Mouse (Mus musculus) hindbrain, embryonic 10.5 days (tissue): ENCODE measurements around the gene Pex6. TPM values are rescaled to one million over a fixed set of nuclear protein-coding genes. Genes with fewer than 3 reads are reported as not detected.

Experiments
- DNase-seq: peaks from one replicate; pipeline ENCODE4 v3.0.0-alpha.2; 2017; ENCODE audit warnings: low spot score
- H3K27ac ChIP-seq: fragments of 300-500 bp; sonication (generic); 2 replicates; pipeline ENCODE4 v1.5.1; 2016; ENCODE audit warnings: mild to moderate bottlenecking, moderate library complexity
- H3K27me3 ChIP-seq: fragments of 300-500 bp; sonication (generic); 2 replicates; pipeline ENCODE4 v1.6.1; 2016; ENCODE audit warnings: mild to moderate bottlenecking; ENCODE audit not compliant: poor library complexity, insufficient read depth, severe bottlenecking
- H3K36me3 ChIP-seq: fragments of 300-500 bp; sonication (generic); 2 replicates; pipeline ENCODE4 v1.6.1; 2016; ENCODE audit warnings: mild to moderate bottlenecking, moderate library complexity
- H3K4me1 ChIP-seq: fragments of 300-500 bp; sonication (generic); replicated peaks from 2 replicates; pipeline ENCODE4 v1.6.1; 2016; ENCODE audit warnings: mild to moderate bottlenecking
- H3K4me3 ChIP-seq: fragments of 300-500 bp; sonication (generic); 2 replicates; pipeline ENCODE4 v1.5.1; 2016; ENCODE audit warnings: mild to moderate bottlenecking, moderate library complexity
- H3K9me3 ChIP-seq: fragments of 300-500 bp; sonication (generic); 2 replicates; pipeline ENCODE4 v1.6.1; 2016; ENCODE audit warnings: mild to moderate bottlenecking, moderate library complexity
- WGBS: fragments of 180-500 bp; shearing (Covaris S2); methylation state at CpG from one replicate; pipeline ENCODE4 v1.1.7; 2016; 5-methylcytosine and 5-hydroxymethylcytosine counted together
- polyA plus RNA-seq: library from polyadenylated mRNA; unstranded; fragments of >200 nt; fragmentation: Nextera tagmentation; extraction: Ambion mirVana; gene quantifications from 2 replicates; pipeline ENCODE4 v1.2.1, GENCODE M21; 2016

Pex6 gene
- polyA plus RNA-seq, 1 experiment from 2014 or later, result 25.7 TPM

DNA sequence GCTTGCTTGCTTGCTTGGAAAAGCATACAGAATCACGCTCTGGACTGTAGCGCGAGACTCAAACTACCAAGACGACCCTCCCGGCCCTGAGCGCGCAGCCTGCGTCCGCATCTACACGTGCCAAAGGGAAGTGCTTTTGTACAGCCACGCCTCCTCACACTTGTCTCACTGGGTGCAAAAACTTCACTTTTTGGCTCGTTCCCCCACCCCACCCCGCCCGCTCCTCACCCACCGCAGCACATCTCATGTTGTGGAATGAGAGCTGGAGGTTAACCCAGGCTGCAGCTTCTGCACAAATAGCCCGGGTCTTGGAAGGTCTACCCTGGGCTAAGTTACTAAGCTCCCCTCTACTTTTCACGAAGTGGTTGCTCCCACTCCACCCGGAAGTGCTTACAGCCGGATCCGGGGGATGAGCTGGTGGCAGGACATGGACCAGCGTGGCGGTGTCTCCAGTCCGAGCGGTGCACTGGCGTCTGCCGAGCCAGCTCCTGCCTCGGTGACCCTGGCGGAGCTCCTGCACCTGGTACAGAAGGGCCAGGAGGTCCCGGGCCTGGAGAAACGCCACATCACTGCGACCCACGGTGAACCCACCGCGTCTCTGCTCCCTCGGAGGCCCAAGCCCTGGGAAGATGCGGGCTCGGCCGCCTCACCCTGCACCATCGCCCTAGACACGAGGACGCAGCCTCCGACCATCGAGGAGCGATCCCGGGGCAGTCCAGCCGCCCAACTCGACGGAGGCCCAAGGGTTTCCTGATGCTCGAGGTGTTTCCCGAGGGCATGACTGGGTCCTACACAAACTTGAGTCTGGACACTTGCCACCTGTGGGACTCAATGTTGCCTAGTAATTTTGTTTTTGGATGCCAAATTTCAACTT is 61.4 kb downstream of the Pex6 start, which contains the start of gene 2310039H08Rik:
Gene 2310039H08Rik, plus strand, starts transcription at position 232 of the 874 bp plus-strand sequence.
- Histone ChIP-seq H3K27me3 (no peaks in the 10 kb centered on the region), H3K27ac (peak within 1 kb of the TSS; percentile 90), H3K9me3 (no peaks in the 10 kb centered on the region), H3K4me3 (peak within 1 kb of the TSS; percentile 75), H3K36me3 (peaks cover 38% of the 10 kb centered on the region), H3K4me1 (peaks cover 28% of the 10 kb centered on the region)
- WGBS, result under 1% methylated on average over 50 of the region's 50 CpGs
- DNase-seq, result peak; percentile 91

DNA sequence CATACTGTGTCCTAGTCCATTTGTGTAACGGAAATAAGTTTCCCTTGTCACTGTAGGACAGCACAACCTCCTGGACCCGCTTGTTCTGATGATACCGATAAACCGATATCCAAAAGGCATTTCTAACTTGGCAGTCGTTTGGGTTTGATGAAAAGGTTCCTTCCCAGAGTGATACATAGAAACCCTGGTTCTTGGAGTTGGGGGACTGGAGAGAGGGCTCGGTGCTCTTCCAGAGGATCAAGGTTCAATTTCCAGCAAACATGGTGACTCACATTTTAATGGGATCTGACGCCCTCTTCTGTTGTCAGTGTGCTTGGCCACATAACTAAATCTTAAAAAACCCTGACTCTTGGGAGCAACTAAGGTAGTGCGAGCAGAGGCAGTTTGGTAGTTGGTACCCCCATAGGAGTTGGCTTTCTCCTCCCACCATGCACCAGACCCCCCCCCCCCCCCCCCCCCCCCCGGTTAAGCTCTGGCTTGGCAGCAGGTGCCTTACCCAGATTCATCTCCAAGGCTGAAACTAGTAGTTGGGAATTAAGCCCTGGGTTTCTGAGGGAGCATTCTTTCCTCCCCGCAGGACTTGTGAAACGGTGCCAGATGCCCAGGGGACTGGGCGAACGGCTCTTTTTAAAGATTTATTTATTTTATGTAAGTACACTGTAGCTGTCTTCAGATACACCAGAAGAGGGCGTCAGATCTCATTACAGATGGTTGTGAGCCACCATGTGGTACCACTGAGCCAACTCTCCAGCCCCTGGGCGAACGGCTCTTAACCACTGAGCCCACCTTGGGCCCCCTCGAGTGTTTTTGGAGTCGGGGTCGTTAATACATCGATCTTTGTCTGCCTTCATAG is 62.2 kb downstream of the Pex6 start:
- Histone ChIP-seq H3K9me3 (no peaks in the 10 kb centered on the region), H3K4me3 (peak overlapping the region; percentile 75), H3K36me3 (peaks cover 47% of the 10 kb centered on the region), H3K4me1 (peaks cover 22% of the 10 kb centered on the region), H3K27me3 (no peaks in the 10 kb centered on the region), H3K27ac (peak overlapping the region; percentile 90)
- WGBS, result 10% methylated on average over 19 of the region's 20 CpGs
- DNase-seq, result peak; percentile 41

DNA sequence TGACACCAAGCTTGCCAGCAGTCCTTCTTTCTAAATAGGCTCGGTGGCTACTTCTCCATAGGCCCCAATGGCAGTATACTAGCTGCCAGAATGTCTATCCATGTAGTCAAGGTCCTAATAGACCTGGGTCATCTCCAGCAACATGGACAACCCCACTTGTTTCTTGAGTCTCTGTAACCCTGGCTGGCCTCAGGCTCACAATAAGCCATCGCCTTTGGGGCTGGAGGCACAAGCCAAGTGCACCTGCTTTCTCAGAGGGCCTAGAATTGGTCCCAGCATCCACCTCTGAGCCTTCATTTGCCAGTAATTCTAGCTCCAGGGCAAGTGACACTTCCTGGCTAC is 62.8 kb downstream of the Pex6 start:
- Histone ChIP-seq H3K4me1 (peaks cover 22% of the 10 kb centered on the region), H3K9me3 (no peaks in the 10 kb centered on the region), H3K4me3 (peak overlapping the region; percentile 75), H3K36me3 (peaks cover 53% of the 10 kb centered on the region), H3K27ac (0 out of 2 replicates have a peak overlapping the region, but pooled peaks have one; percentile 90), H3K27me3 (no peaks in the 10 kb centered on the region)
- DNase-seq, result no peak
- WGBS, result 51% methylated on average over 2 of the region's 2 CpGs

DNA sequence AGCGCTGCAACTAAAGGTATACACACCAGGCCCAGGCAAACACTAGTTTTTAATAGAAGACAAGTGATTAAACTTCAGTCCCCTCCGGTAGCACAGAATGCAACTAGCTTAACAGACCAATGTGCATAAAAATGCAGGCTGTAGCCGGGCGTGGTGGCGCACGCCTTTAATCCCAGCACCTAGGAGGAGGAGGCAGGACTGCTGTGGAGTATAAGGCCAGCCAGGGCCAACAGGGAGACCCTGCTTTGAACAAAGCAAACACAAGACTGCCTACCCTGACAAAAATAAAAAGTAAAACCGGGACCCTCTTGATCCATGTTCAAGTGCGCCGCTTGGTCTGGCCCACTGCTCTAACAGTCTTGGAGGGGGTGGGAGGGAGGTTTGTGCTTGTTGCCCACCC is 63.8 kb downstream of the Pex6 start:
- WGBS, result 97% methylated on average over 9 of the region's 9 CpGs
- Histone ChIP-seq H3K9me3 (no peaks in the 10 kb centered on the region), H3K36me3 (peaks cover 63% of the 10 kb centered on the region), H3K27me3 (no peaks in the 10 kb centered on the region), H3K4me1 (peaks cover 22% of the 10 kb centered on the region), H3K4me3 (no peak overlapping the region), H3K27ac (no peak overlapping the region)
- DNase-seq, result no peak

Other genes with a start within 250 kb of the Pex6 start
- gene Ttbk1, start 223.8 kb upstream of the Pex6 start, polyA plus RNA-seq, result 1.4 and 2.1 TPM in 2 replicates
- gene Dnph1, start 214.8 kb upstream of the Pex6 start, polyA plus RNA-seq, result 75.2 and 91.2 TPM in 2 replicates
- gene Cul9, start 165.1 kb upstream of the Pex6 start, polyA plus RNA-seq, result 4.5 and 7.6 TPM in 2 replicates
- gene Srf, start 155.3 kb upstream of the Pex6 start, polyA plus RNA-seq, result 5.9 and 7.8 TPM in 2 replicates
- gene Ptk7, start 82.0 kb upstream of the Pex6 start, polyA plus RNA-seq, result 67.2 and 76.8 TPM in 2 replicates
- 35.3 and 38.1 TPM in 2 replicates for gene Klc4, start 65.4 kb upstream of the Pex6 start, polyA plus RNA-seq
- 115 and 119 TPM in 2 replicates for gene Mrpl2, start 65.2 kb upstream of the Pex6 start, polyA plus RNA-seq
- 40.7 and 45.5 TPM in 2 replicates for gene Cul7, start 61.1 kb upstream of the Pex6 start, polyA plus RNA-seq
- gene Rrp36, start 37.1 kb upstream of the Pex6 start, polyA plus RNA-seq, result 65.7 and 67.5 TPM in 2 replicates
- 178 and 214 TPM in 2 replicates for gene Mea1, start 32.7 kb upstream of the Pex6 start, polyA plus RNA-seq
- gene Klhdc3, start 30.5 kb upstream of the Pex6 start, polyA plus RNA-seq, result 128 and 146 TPM in 2 replicates
- gene Ppp2r5d, start 6.4 kb upstream of the Pex6 start, polyA plus RNA-seq, result 137 and 148 TPM in 2 replicates
- gene Gnmt, start 17.7 kb downstream of the Pex6 start, polyA plus RNA-seq, result 0.18 and 0.36 TPM in 2 replicates
- 65.8 and 73.6 TPM in 2 replicates for gene Cnpy3, start 40.8 kb downstream of the Pex6 start, polyA plus RNA-seq
- gene Ptcra, start 52.2 kb downstream of the Pex6 start, polyA plus RNA-seq, result 0.43 and 0.62 TPM in 2 replicates
- gene 2310039H08Rik, start 61.2 kb downstream of the Pex6 start, polyA plus RNA-seq, result 57.3 and 59.3 TPM in 2 replicates
- 164 and 209 TPM in 2 replicates for gene Rpl7l1, start 71.2 kb downstream of the Pex6 start, polyA plus RNA-seq
- gene Bicral, start 147.0 kb downstream of the Pex6 start, polyA plus RNA-seq, result 3.8 and 4.2 TPM in 2 replicates
- gene Tbcc, start 179.2 kb downstream of the Pex6 start, polyA plus RNA-seq, result 55.1 and 80.2 TPM in 2 replicates
- not detected in 2 replicates for gene Prph2, start 199.0 kb downstream of the Pex6 start, polyA plus RNA-seq